Mouse (Mus musculus) erythroid progenitor cell, adult 5-6 weeks (primary cell): ENCODE measurements at regions not wholly inside any gene's neighbourhood (a gene's known extent, or its start where the extent isn't known, plus 50 kb on each side); places are given as distances from the start of the nearest gene placed in this dataset.

Source experiments
- ATAC-seq: replicated peaks from 2 replicates; pipeline ENCODE4 v1.8.0; 2016; ENCODE audit warnings: moderate number of reproducible peaks, mild to moderate bottlenecking, moderate TSS enrichment, inconsistent platforms; ENCODE audit not compliant: poor library complexity, low FRiP score, severe bottlenecking

- ATAC-seq = no peak
Observed at GRCm38 (mm10) chr2:61121281-61121680, 158.3 kb upstream of the Rbms1 start.

GRCm38 (mm10) chr2:61114620-61115019 is 151.6 kb upstream of the Rbms1 start:
- no peak for ATAC-seq

GRCm38 (mm10) chr2:61113916-61114315 is 150.9 kb upstream of the Rbms1 start:
- ATAC-seq = no peak

GRCm38 (mm10) chr2:61110591-61110990 is 147.6 kb upstream of the Rbms1 start:
- no peak for ATAC-seq

- ATAC-seq = no peak
Observed at GRCm38 (mm10) chr2:61109564-61109963, 146.6 kb upstream of the Rbms1 start.

GRCm38 (mm10) chr2:61105169-61105568 is 142.2 kb upstream of the Rbms1 start:
- ATAC-seq = no peak

GRCm38 (mm10) chr2:61100854-61101253 is 137.9 kb upstream of the Rbms1 start:
- ATAC-seq = no peak

- ATAC-seq = no peak
Observed at GRCm38 (mm10) chr2:61088501-61088900, 125.5 kb upstream of the Rbms1 start.

GRCm38 (mm10) chr2:61084835-61085234 is 121.8 kb upstream of the Rbms1 start:
- no peak for ATAC-seq

GRCm38 (mm10) chr2:61083100-61083499 is 120.1 kb upstream of the Rbms1 start:
- ATAC-seq = no peak

- no peak for ATAC-seq
Observed at GRCm38 (mm10) chr2:61082640-61083039, 119.6 kb upstream of the Rbms1 start.

GRCm38 (mm10) chr2:61080006-61080405 is 117.0 kb upstream of the Rbms1 start:
- no peak for ATAC-seq

- no peak for ATAC-seq
Observed at GRCm38 (mm10) chr2:61071025-61071424, 108.0 kb upstream of the Rbms1 start.

- ATAC-seq = no peak
Observed at GRCm38 (mm10) chr2:61067877-61068276, 104.9 kb upstream of the Rbms1 start.

- no peak for ATAC-seq
Observed at GRCm38 (mm10) chr2:61062125-61062524, 99.1 kb upstream of the Rbms1 start.

GRCm38 (mm10) chr2:61060906-61061305 is 97.9 kb upstream of the Rbms1 start:
- no peak for ATAC-seq

- no peak for ATAC-seq
Observed at GRCm38 (mm10) chr2:61058545-61059235, 95.7 kb upstream of the Rbms1 start.

GRCm38 (mm10) chr2:61052296-61052695 is 89.3 kb upstream of the Rbms1 start:
- ATAC-seq = no peak

GRCm38 (mm10) chr2:61051808-61052207 is 88.8 kb upstream of the Rbms1 start:
- ATAC-seq = no peak

GRCm38 (mm10) chr2:61046111-61046767 is 83.2 kb upstream of the Rbms1 start:
- no peak for ATAC-seq

- no peak for ATAC-seq
Observed at GRCm38 (mm10) chr2:61045467-61045866, 82.5 kb upstream of the Rbms1 start.

GRCm38 (mm10) chr2:61032920-61033319 is 69.9 kb upstream of the Rbms1 start:
- ATAC-seq = no peak
